Mouse (Mus musculus): ENCODE measurements at regions not wholly inside any gene's neighbourhood (a gene's known extent, or its start where the extent isn't known, plus 50 kb on each side); places are given as distances from the start of the nearest gene placed in this dataset.

DNA sequence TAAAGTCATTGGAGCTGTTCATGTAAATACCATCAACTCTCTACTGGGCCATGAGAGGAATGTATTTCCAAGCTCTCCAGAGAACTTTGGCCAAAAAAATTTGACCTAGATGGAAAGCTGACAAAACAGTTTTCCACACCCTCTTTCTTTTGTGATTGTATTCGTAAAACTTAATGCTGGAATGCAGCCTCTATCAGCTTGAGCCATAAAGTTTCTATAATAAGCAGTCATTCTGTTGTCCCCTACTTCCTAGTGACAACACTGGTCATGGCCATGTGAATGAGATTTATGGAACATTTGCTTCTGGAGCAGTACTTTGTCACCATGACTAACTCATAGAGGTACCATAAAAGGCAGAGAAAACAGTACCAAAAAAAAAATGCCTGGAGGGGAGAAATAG lies 805.0 kb upstream of the Lrrc6 start:
- no peak for ATAC-seq (replicated peaks; ENCODE audit: poor library complexity)

- ATAC-seq (replicated peaks; ENCODE audit: poor library complexity): no peak
Observed at GRCm38 (mm10) chr15:67303804-67304203, 803.1 kb upstream of the Lrrc6 start.

DNA sequence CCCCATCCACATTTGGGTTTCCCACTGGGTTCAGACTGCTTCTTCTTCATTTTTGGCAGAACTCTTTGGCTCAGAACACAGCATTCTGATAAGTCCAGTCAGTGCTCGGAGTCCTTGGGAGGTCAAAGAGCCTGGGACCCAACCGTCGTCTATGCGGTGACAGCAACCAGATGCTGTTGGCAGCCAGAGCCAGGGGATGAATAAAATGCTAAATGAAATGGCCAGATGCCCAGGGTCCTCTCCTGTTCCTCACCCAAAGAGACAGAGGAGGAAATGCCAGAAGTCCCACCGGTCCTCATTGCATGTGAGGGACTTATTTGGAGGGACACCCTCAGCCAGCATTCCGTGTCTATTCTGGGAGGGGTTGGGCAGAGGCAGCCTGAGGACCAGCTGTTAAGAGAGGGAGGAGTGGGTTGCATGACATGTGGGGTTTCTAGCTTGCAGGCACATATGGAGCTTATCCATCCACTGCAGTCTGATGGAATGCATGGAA lies 801.2 kb upstream of the Lrrc6 start:
- no peak for ATAC-seq (replicated peaks; ENCODE audit: poor library complexity)

GRCm38 (mm10) chr15:67301024-67301423 lies 800.3 kb upstream of the Lrrc6 start:
- no peak for ATAC-seq (replicated peaks; ENCODE audit: poor library complexity)

GRCm38 (mm10) chr15:67294797-67295196 lies 794.1 kb upstream of the Lrrc6 start:
- ATAC-seq (replicated peaks; ENCODE audit: poor library complexity): no peak

GRCm38 (mm10) chr15:67289749-67290148 lies 789.0 kb upstream of the Lrrc6 start:
- peak; percentile 83 for ATAC-seq (replicated peaks; ENCODE audit: poor library complexity)

GRCm38 (mm10) chr15:67284941-67285340 lies 784.2 kb upstream of the Lrrc6 start:
- no peak for ATAC-seq (replicated peaks; ENCODE audit: poor library complexity)

GRCm38 (mm10) chr15:67283275-67283972 lies 782.7 kb upstream of the Lrrc6 start:
- ATAC-seq (replicated peaks; ENCODE audit: poor library complexity): no peak

DNA sequence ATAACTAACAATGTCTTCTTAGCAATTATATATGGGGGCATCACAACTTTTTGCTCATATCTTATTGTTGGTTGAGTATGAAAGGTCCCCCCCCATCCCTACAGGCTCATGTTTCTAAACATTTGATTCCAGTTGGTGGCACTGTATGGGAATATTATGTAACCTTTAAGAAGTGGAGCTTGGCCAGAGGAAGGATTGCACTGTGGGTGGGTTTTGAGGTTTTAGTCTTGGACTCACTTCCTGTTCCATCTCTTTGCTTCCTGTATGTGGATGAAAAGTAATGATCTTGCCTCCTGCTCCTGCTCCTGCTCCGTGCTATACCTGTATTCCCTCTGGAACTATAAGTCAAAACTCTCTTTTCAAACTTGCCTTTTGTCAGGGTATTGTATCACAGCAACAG lies 778.2 kb upstream of the Lrrc6 start:
- ATAC-seq (replicated peaks; ENCODE audit: poor library complexity): peak; percentile 79

DNA sequence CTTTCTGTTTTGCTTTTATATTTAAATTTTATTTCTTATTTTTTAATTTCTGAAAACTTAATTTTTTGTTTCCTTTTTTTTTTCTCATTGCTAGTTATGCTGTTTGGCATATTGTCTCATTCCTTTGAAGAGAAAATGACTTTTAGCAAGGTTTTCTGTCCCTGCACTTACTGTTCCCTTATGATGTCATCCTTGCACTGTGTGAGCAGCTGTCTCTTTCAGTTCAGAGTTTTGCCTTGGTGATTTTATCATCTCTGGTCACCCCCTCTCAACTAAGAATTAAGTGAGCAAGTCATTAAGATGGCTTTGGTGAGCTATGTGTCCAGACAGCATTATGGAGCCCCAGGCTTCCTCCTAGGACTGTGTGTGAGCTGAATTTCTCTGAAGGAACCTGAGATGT lies 774.3 kb upstream of the Lrrc6 start:
- no peak for ATAC-seq (replicated peaks; ENCODE audit: poor library complexity)

- ATAC-seq (replicated peaks; ENCODE audit: poor library complexity): peak; percentile 90
Observed at GRCm38 (mm10) chr15:67272397-67272796, 771.7 kb upstream of the Lrrc6 start.

DNA sequence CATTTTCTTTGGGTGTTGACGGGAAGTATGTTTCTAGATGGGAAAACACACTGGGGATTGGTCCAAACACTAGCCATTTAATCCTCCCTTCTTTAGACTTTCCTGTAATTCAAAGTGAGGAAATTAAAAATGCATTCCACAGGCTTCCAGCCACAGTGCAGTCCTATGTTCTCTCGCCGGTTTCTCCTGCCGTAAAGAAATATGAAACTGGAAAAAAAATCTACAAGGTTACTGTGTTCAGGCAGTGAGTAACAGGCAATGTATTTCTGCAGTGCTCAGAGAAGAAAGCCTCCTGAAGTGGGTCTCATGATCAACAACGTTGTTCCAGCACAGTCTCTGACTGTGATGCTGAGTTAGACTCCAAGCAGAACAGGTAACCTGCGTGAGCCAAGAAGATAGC lies 763.0 kb upstream of the Lrrc6 start:
- ATAC-seq (replicated peaks; ENCODE audit: poor library complexity): no peak

GRCm38 (mm10) chr15:67263313-67263712 lies 762.6 kb upstream of the Lrrc6 start:
- no peak for ATAC-seq (replicated peaks; ENCODE audit: poor library complexity)

DNA sequence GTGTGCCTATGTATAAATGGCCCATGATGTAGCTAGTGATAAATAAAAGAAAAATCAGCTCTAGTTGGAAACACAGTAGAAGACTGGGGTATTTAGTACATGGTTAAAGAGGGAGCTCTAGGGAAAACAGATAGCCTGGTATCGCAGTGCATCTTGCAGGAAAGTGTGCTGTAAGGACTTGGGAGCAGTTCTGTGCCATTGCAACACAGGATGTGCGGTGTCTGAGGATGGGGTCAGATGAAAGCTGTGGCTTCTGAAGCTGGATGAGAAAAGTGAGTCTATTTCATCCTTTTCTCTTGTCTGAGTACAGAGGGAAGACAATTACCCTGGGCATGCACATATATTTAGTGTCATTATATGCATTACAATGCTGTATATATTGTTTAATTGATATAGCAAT lies 761.6 kb upstream of the Lrrc6 start:
- peak; percentile 78 for ATAC-seq (replicated peaks; ENCODE audit: poor library complexity)

DNA sequence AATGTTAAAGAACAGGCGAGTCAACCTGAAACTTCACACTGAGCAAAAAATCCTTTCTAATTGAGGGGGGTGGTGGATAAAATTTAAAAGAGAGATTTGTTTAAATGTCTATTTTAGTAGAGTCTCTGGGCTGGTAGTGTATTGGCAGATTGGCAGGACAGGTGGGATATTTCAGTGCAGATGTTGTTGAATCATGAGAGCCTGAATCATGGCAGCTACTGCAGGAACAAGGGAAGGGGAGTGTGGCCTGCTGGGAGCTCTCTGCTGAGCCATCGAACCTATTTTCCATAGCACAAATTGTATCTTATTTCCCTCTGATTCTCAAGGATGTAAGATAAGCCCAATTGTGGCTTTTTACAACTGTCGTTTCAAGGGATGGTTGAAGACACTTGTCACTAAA lies 760.0 kb upstream of the Lrrc6 start:
- no peak for ATAC-seq (replicated peaks; ENCODE audit: poor library complexity)

DNA sequence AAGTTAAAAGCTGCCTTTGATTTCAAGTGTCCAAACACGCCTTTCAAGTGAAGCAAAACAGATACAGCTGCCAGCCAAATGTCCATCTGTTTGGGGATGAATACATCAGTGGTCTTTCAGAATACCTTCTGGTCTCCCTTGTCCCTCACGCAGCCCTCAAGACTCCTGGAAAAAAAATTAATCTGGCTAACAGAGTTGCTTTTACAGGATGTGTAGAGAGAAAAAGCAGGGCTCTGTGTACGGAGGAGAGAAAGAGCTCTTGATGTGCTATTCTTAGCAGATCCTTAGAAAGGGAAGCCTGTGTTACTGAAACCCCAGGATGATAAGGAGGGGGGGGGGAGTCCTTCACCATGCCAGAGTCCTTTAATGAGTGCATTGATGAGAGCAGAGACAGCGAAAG lies 748.4 kb upstream of the Lrrc6 start:
- ATAC-seq (replicated peaks; ENCODE audit: poor library complexity): no peak

- no peak for ATAC-seq (replicated peaks; ENCODE audit: poor library complexity)
Observed at GRCm38 (mm10) chr15:67248471-67248870, 747.8 kb upstream of the Lrrc6 start.

- ATAC-seq (replicated peaks; ENCODE audit: poor library complexity): no peak
Observed at GRCm38 (mm10) chr15:67245658-67246268, 745.1 kb upstream of the Lrrc6 start.

DNA sequence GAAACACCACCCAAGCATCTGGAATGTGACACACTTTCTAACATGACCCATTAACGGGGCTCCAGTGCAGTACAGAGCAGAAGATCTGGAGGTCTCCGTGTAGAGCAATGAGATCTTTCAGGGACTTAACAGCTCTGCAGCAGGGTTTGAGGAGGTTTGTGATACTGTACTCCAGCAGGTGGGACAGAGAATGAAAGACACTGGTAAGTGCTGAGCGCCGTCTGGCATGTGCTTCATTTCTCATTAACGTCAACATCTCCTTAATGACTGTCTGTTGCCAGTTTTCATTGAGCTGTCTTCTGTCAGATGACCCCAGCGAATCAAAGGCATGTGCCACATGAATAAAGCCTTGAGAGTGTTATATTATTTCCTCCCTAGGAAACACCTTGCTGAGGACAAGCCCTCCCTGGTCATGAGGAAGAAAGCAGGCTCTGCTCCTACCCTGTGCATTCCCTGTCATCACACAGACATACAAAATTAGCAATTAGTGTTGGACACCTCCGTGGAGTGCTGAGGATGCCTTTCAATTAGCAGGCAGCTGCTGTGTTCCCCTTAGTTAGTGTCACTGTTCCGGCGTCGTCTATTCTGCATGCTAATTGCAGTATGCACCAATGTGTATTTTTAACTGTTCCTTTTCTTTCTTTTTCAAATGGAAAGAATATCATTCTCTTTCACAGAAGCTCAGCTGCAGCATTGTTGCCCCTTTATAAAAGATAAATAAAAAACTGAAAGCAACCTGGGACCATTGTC lies 744.4 kb upstream of the Lrrc6 start:
- no peak for ATAC-seq (replicated peaks; ENCODE audit: poor library complexity)

DNA sequence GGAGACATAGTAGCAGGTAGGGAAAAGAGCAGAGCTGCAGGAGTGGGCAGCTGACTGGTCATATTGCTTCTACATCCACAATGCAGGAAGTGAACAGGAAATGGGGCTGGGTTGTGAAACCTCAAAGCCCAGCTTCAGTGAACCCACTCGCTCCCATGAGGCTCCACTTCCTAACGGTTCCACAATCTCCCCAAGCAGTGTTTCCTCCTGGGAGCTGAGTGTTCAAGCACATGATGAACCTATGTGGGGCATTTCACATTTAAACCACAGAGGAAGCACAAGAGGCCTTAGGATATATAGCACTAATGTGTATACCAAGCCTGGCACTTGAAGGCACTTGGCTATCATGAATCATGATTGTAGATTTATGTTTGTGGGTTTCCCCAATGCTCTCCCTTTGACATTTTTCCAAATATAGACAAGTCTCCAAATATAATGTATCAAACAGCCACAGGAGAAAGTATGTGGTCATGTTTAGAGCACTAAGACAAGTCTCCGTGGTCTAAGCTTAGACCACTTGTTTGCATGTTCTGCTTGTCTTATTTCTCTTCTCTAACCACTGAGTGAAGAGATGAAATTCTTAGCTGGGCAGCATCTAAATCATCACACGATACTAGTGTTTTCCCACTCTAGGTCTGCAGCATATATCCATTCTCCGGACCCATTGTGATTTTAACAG lies 734.5 kb upstream of the Lrrc6 start:
- ATAC-seq (replicated peaks; ENCODE audit: poor library complexity): peak; percentile 96

GRCm38 (mm10) chr15:67229359-67229758 lies 728.6 kb upstream of the Lrrc6 start:
- peak; percentile 76 for ATAC-seq (replicated peaks; ENCODE audit: poor library complexity)

All from megakaryocyte progenitor cell, adult 5-6 weeks (primary cell).